Mouse (Mus musculus) neural tube, embryonic 11.5 days (tissue): ENCODE results near the gene Dpep2nb. TPM values are rescaled to one million over a fixed set of nuclear protein-coding genes. Genes with fewer than 3 reads are reported as not detected.
"Not testable (repeated sequence)": the region's sequence is repeated elsewhere in the genome, so short reads cannot be mapped to it uniquely, and the experiment has no call there.

Source experiments
- ATAC-seq: fragments of 200-750 bp; cut with Nextera tagmentation; 2 replicates; pipeline ENCODE4 v1.8.0; 2017; ENCODE audit warnings: moderate number of reproducible peaks, mild to moderate bottlenecking, moderate TSS enrichment, moderate library complexity; ENCODE audit not compliant: insufficient read depth, low FRiP score, low TSS enrichment
- DNase-seq: peaks from one replicate; pipeline ENCODE4 v3.0.0-alpha.2; 2015; ENCODE audit warnings: low spot score
- H3K27ac ChIP-seq: fragments of 300-500 bp; sonication (generic); 2 replicates; pipeline ENCODE4 v1.5.1; 2014; ENCODE audit warnings: low read depth, mild to moderate bottlenecking, low read length
- H3K27me3 ChIP-seq: fragments of 300-500 bp; sonication (generic); 2 replicates; pipeline ENCODE4 v1.6.1; 2014; ENCODE audit warnings: mild to moderate bottlenecking, low read length, mixed read lengths; ENCODE audit not compliant: control insufficient read depth, insufficient read depth
- H3K36me3 ChIP-seq: fragments of 300-500 bp; sonication (generic); 2 replicates; pipeline ENCODE4 v1.6.1; 2014; ENCODE audit warnings: mild to moderate bottlenecking, low read length, moderate library complexity, mixed read lengths; ENCODE audit not compliant: control insufficient read depth, insufficient read depth
- H3K4me1 ChIP-seq: fragments of 300-500 bp; sonication (generic); 2 replicates; pipeline ENCODE4 v1.6.1; 2014; ENCODE audit warnings: low read length, mixed read lengths; ENCODE audit not compliant: control insufficient read depth, insufficient read depth
- H3K4me2 ChIP-seq: fragments of 300-500 bp; sonication (generic); 2 replicates; pipeline ENCODE4 v1.6.1; 2014; ENCODE audit warnings: low read depth, mild to moderate bottlenecking, moderate library complexity
- H3K4me3 ChIP-seq: fragments of 300-500 bp; sonication (generic); 2 replicates; pipeline ENCODE4 v1.5.1; 2014; ENCODE audit warnings: low read depth, low read length
- H3K9ac ChIP-seq: fragments of 300-500 bp; sonication (generic); 2 replicates; pipeline ENCODE4 v1.6.1; 2014; ENCODE audit warnings: mild to moderate bottlenecking, low read length
- H3K9me3 ChIP-seq: fragments of 300-500 bp; sonication (generic); 2 replicates; pipeline ENCODE4 v1.6.1; 2016; ENCODE audit warnings: low read length; ENCODE audit not compliant: control insufficient read depth
- WGBS: fragments of 180-500 bp; shearing (Covaris S2); extraction: QIAGEN DNeasy Blood & Tissue Kit; methylation state at CpG from one replicate; pipeline ENCODE4 v1.1.7; 2014; 5-methylcytosine and 5-hydroxymethylcytosine counted together
- polyA plus RNA-seq: library from polyadenylated mRNA; unstranded; fragments of >200 nt; fragmentation: Nextera tagmentation; extraction: Ambion mirVana; gene quantifications from 2 replicates; pipeline ENCODE4 v1.2.1, GENCODE M21; 2014

The Dpep2nb gene
- polyA plus RNA-seq, 1 experiment from 2014 or later = not detected

DNA sequence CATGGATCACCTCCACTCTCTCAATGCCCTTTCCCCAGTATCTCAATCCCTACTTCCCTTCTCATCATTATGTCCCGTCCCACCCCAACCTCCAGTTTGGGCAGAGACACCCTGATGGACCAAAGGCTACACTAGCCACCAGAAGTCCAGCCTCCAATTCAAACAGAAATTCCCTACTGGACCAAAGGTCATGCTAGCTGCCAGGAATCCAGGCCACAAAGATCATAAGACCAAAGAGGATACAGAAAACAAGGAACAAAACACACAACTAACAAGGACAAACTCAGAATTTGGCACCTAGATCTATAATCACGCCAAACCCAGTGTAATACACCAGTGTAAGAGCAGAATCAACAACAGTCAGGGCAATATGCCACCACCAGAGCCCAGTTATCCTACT is 6.8 kb downstream of the Dpep2nb start:
- Histone ChIP-seq H3K36me3 (no peaks in the 10 kb centered on the region), H3K27me3 (no peaks in the 10 kb centered on the region), H3K27ac (no peak overlapping the region), H3K4me1 (no peaks in the 10 kb centered on the region), H3K9ac (no peak overlapping the region), H3K9me3 (no peaks in the 10 kb centered on the region), H3K4me3 (no peak overlapping the region), H3K4me2 (no peak overlapping the region)
- 85% methylated on average over 2 of the region's 2 CpGs for WGBS
- ATAC-seq (no peak), DNase-seq (no peak)

DNA sequence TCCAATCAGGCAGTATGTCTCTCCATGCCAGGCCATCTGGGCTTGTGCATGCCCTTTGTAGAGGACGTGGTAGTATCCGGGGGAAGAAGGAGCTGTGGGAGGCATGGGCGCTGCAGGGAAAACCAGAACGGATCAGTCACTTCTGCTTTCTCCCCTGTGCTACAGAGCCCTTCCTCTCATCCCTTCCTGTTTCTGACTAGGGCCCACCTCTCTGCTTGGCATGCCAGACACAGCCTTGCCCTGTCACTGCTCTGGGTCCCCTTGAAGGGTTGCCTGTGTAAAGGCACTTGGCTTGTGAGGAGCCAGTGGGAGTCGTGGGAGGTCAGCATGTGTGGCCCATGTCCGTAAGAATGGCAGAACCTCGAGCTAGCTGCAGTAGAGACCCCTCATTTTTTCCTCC is 9.4 kb downstream of the Dpep2nb start:
- Histone ChIP-seq H3K27ac (no peak overlapping the region), H3K4me2 (no peak overlapping the region), H3K27me3 (no peaks in the 10 kb centered on the region), H3K4me1 (no peaks in the 10 kb centered on the region), H3K9me3 (no peaks in the 10 kb centered on the region), H3K9ac (no peak overlapping the region), H3K36me3 (no peaks in the 10 kb centered on the region), H3K4me3 (no peak overlapping the region)
- DNase-seq (no peak), ATAC-seq (no peak)
- 78% methylated on average over 7 of the region's 7 CpGs for WGBS

DNA sequence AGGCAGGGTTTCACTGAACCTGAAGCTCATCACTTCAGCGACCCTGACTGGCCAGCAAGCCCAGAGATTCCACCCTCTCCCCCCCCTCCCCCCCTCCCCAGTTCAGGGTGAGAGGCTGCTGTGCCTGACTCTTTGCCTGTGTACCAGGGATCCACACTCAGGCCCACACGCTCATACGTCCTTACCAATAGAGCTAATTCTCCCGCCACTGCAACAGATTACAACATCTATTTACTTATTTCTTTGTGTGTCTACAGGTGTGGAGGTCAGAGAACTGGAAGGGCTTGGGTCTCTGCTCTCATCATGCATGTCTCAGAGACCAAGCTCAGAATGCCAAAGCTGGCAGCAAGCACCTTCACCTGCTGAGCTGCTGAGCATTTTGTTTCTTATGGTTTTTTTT is 12.5 kb downstream of the Dpep2nb start:
- Histone ChIP-seq H3K27ac (no peak overlapping the region), H3K36me3 (no peaks in the 10 kb centered on the region), H3K4me2 (no peak overlapping the region), H3K27me3 (no peaks in the 10 kb centered on the region), H3K4me3 (no peak overlapping the region), H3K9ac (no peak overlapping the region), H3K9me3 (no peaks in the 10 kb centered on the region), H3K4me1 (no peaks in the 10 kb centered on the region)
- DNase-seq (no peak), ATAC-seq (no peak)
- WGBS = 75% methylated on average over 4 of the region's 4 CpGs

DNA sequence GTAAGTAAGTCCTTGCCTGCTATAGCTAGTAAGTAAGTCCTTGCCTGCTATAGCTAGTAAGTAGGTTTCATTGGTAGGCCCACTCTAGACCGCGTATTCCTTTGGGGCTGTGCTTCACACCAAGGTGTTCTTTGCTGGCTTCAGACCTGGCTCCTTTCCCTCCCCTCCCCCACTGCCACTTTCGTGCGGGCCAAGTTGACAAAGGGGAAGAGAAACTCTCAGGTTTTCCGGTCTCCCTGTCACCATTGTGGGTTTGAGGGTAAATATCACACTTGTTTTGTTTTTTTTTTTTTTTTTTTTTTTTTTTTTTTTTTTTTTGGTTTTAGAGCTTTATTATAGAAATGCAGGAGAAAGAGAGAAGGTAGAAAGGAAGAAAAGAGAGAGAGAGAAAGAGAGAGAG is 13.3 kb downstream of the Dpep2nb start:
- Histone ChIP-seq H3K9me3 (no peaks in the 10 kb centered on the region), H3K27me3 (no peaks in the 10 kb centered on the region), H3K27ac (no peak overlapping the region), H3K36me3 (no peaks in the 10 kb centered on the region), H3K4me3 (no peak overlapping the region), H3K4me2 (no peak overlapping the region), H3K9ac (no peak overlapping the region), H3K4me1 (no peaks in the 10 kb centered on the region)
- ATAC-seq = no peak
- no peak for DNase-seq
- 72% methylated on average over 5 of the region's 5 CpGs for WGBS

DNA sequence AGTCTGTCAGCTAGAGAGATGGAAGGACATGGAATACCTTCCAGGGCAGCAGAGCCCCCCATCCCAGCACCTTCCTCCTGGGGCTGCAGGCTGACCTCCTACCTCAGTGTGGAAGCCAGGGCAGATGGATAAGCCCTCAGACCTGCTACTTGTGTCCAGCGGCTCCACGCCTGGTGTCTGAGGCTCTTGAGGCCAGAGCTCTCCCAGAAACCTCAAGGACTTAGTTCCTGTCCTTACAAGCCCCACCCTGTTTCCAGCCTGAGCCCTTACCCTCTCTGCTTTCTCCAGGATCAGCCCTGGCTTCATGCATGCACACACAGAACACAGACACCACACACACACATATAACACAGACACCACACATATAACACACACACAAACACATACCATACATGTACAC is 14.2 kb downstream of the Dpep2nb start:
- H3K27ac ChIP-seq = no peak overlapping the region
- no peaks in the 10 kb centered on the region for H3K4me1 ChIP-seq
- DNase-seq = no peak
- no peaks in the 10 kb centered on the region for H3K9me3 ChIP-seq
- no peaks in the 10 kb centered on the region for H3K27me3 ChIP-seq
- H3K36me3 ChIP-seq = no peaks in the 10 kb centered on the region
- H3K4me3 ChIP-seq = no peak overlapping the region
- 89% methylated on average over 2 of the region's 2 CpGs for WGBS
- no peak overlapping the region for H3K9ac ChIP-seq
- H3K4me2 ChIP-seq = no peak overlapping the region
- no peak for ATAC-seq

DNA sequence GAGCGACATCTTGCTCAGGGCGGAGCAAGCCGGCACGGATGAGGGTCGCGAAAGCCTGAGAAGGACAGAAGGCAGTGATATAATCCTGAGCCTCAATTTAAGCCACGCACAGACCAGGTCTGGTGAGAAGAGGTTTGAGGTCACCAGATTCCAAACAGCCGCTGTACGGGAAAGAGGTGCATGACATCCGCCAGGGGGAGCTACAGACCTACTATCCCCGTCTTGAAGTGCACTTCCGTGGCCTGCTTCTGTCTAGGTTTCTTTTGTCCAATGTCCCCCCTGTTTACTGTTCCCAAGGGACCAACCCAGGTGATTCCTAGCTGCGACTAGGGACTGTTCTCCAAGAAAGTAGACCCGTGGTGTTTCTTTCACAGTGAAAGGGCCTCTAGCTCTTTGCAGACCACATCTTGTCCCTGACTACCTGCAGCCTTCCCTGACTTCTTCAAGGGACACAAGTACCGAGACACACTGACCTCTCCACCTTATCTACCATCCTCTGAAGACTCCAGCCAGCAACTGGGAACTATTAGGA is 14.9 kb downstream of the Dpep2nb start, which contains the start of gene Dus2:
Gene Dus2, plus strand, starts transcription at position 482 of the 532 bp plus-strand sequence.
- H3K36me3 ChIP-seq = no peaks in the 10 kb centered on the region
- no peak within 1 kb of the TSS for H3K9ac ChIP-seq
- DNase-seq (peak; percentile 85), ATAC-seq (peak; percentile 69; the same call in 1 of the 2 replicates)
- no peak within 1 kb of the TSS for H3K4me2 ChIP-seq
- no peak within 1 kb of the TSS for H3K4me3 ChIP-seq
- H3K9me3 ChIP-seq = no peaks in the 10 kb centered on the region
- no peaks in the 10 kb centered on the region for H3K27me3 ChIP-seq
- 9% methylated on average over 15 of the region's 15 CpGs for WGBS
- H3K27ac ChIP-seq = no peak within 1 kb of the TSS
- no peaks in the 10 kb centered on the region for H3K4me1 ChIP-seq

DNA sequence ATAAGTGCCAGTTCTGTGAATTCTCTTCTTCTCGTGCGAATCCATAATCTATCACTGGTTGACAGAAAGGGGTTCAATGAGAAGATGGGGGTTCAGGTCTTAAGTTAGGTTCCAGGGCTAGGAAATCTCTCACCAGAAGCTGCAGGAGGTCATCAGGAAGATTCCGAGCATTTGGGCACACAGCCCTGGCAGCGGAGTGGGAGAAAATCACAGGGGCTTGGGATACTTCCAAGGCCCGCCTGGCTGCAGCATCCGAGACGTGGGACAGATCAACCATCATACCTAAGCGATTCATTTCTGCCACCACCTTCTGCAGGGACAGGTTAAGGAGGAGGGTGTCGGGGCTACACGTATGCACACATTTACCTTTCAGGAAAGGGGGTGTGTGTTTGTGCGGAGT is 17.2 kb downstream of the Dpep2nb start:
- ATAC-seq (no peak), DNase-seq (no peak)
- H3K9ac ChIP-seq = no peak overlapping the region
- H3K9me3 ChIP-seq = no peaks in the 10 kb centered on the region
- H3K4me2 ChIP-seq = no peak overlapping the region
- H3K36me3 ChIP-seq = no peaks in the 10 kb centered on the region
- no peaks in the 10 kb centered on the region for H3K27me3 ChIP-seq
- WGBS = 85% methylated on average over 11 of the region's 11 CpGs
- no peaks in the 10 kb centered on the region for H3K4me1 ChIP-seq
- H3K4me3 ChIP-seq = no peak overlapping the region
- H3K27ac ChIP-seq = no peak overlapping the region

DNA sequence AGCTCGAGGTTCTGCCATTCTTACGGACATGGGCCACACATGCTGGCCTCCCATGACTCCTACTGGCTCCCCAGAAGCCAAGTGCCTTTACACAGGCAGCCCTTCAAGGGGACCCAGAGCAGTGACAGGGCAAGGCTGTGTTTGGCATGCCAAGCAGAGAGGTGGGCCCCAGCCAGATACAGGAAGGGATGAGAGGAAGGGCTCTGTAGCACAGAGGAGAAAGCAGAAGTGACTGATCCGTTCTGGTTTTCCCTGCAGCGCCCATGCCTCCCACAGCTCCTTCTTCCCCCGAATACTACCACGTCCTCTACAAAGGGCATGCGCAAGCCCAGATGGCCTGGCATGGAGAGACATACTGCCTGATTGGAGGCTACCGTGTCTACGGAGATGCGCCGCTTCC is 22.4 kb downstream of the Dpep2nb start:
- H3K4me1 ChIP-seq, H3K27me3 ChIP-seq, H3K9me3 ChIP-seq, H3K36me3 ChIP-seq, DNase-seq, H3K4me2 ChIP-seq, H3K9ac ChIP-seq, H3K4me3 ChIP-seq, ATAC-seq, H3K27ac ChIP-seq: not testable (repeated sequence)
- WGBS = 86% methylated on average over 11 of the region's 11 CpGs

DNA sequence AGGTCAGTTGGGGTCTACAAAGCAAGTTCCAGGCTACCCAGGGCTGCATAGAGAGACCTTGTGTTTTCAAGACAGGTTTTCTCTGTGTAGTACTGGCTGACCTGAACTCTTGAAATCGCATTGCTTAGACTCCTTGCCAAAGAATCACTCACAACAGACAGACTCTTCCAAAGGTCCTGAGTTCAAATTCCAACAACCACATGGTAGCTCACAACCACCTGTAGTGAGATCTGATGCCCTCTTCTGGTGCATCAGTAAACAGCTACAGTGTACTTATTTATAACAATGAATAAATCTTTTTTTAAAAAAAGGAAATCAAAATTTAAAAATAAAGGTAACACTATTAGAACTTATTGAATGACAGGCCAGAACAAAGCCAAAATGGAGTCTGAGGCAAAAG is 24.6 kb downstream of the Dpep2nb start:
- no peaks in the 10 kb centered on the region for H3K9me3 ChIP-seq
- no peak overlapping the region for H3K27ac ChIP-seq
- WGBS = 87% methylated on average over 1 of the region's 1 CpGs
- H3K36me3 ChIP-seq = no peaks in the 10 kb centered on the region
- ATAC-seq (no peak), DNase-seq (no peak)
- no peak overlapping the region for H3K4me2 ChIP-seq
- no peaks in the 10 kb centered on the region for H3K4me1 ChIP-seq
- H3K27me3 ChIP-seq = no peaks in the 10 kb centered on the region
- H3K9ac ChIP-seq = no peak overlapping the region
- H3K4me3 ChIP-seq = no peak overlapping the region
